Mouse (Mus musculus): ENCODE data around the gene Upk1b.

DNA sequence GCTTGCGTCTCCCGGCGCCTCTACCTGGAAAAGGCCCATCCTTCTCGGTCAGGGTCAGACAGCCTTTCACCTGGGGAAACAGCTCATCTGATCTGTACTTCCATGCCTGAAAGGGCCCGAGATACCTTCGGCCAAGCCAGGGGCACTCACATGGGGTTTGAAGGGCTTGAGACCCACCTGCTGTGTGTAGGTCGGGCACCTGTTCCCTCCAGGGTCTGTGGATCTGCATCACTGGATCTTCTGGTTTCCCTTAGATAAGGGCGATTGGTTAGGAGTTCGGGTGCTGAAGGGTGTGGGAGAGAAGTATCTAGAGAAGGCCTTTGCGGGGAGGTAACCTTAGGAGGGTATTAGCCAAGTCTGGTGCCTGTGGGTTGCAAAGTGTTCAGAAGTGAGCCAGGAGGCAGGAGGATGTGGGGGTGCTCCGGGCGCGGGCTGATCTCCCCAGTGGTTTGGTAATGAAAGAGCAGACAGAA, 57.4 kb downstream of the Upk1b start:
- TF ChIP-seq CTCF (IDR thresholded peaks at IDR 0.05; ENCODE audit: insufficient read depth, low read length) (no peak), POLR2A (IDR thresholded peaks at IDR 0.05; ENCODE audit: borderline replicate concordance, extremely low read depth, low read depth, low read length) (no peak)

Data from lung, adult 2 months (tissue).